Mouse (Mus musculus) forelimb bud, embryonic 11.5 days (tissue): ENCODE data around the gene Msrb1.

ENCODE experiments used
- DNase-seq: peaks from one replicate; pipeline ENCODE4 v3.0.0-alpha.2; 2012; ENCODE audit warnings: low read depth, low spot score

Gene Msrb1

GRCm38 (mm10) chr17:24743896-24744295 lies 7.5 kb downstream of the Msrb1 start:
- DNase-seq: no peak

- DNase-seq: no peak
Observed at GRCm38 (mm10) chr17:24744381-24744780, 7.9 kb downstream of the Msrb1 start.

- peak; percentile 93 for DNase-seq
Observed at GRCm38 (mm10) chr17:24745526-24746497, 9.4 kb downstream of the Msrb1 start.

GRCm38 (mm10) chr17:24746986-24747385 lies 10.5 kb downstream of the Msrb1 start:
- no peak for DNase-seq

GRCm38 (mm10) chr17:24751528-24751927 lies 15.1 kb downstream of the Msrb1 start:
- DNase-seq: no peak

- DNase-seq: no peak
Observed at GRCm38 (mm10) chr17:24752415-24753394, 16.3 kb downstream of the Msrb1 start, which contains the start of gene Hs3st6. Hs3st6 (plus strand) TSS chr17:24752988.

GRCm38 (mm10) chr17:24757394-24757793 lies 21.0 kb downstream of the Msrb1 start:
- no peak for DNase-seq

GRCm38 (mm10) chr17:24761121-24761520 lies 24.7 kb downstream of the Msrb1 start:
- DNase-seq: peak; percentile 79

GRCm38 (mm10) chr17:24765016-24765905 lies 28.8 kb downstream of the Msrb1 start:
- no peak for DNase-seq

GRCm38 (mm10) chr17:24766266-24766875 lies 29.9 kb downstream of the Msrb1 start:
- DNase-seq: no peak

- DNase-seq: no peak
Observed at GRCm38 (mm10) chr17:24769146-24769545, 32.7 kb downstream of the Msrb1 start.

GRCm38 (mm10) chr17:24773241-24773640 lies 36.8 kb downstream of the Msrb1 start:
- DNase-seq: no peak

- DNase-seq: no peak
Observed at GRCm38 (mm10) chr17:24775173-24775572, 38.7 kb downstream of the Msrb1 start.

GRCm38 (mm10) chr17:24777073-24777472 lies 40.6 kb downstream of the Msrb1 start:
- DNase-seq: no peak

- DNase-seq: no peak
Observed at GRCm38 (mm10) chr17:24780821-24781220, 44.4 kb downstream of the Msrb1 start.

- DNase-seq: no peak
Observed at GRCm38 (mm10) chr17:24792190-24792589, 55.7 kb downstream of the Msrb1 start.
